Mouse (Mus musculus) erythroid progenitor cell, adult 5-6 weeks (primary cell): ENCODE data around the gene Pitpnm2. TPM values are rescaled to one million over a fixed set of nuclear protein-coding genes. Genes with fewer than 3 reads are reported as not detected.

ENCODE experiments used
- ATAC-seq: replicated peaks from 2 replicates; pipeline ENCODE4 v1.8.0; 2016; ENCODE audit warnings: moderate number of reproducible peaks, mild to moderate bottlenecking, moderate TSS enrichment, inconsistent platforms; ENCODE audit not compliant: poor library complexity, low FRiP score, severe bottlenecking
- total RNA-seq, 2 experiments: library from RNA; stranded (forward) in 1 of 2; stranded (reverse) in 1 of 2; fragments of 150-400 nt in 1 of 2; fragments of 186-747, 209-891 nt in 1 of 2; gene quantifications; 2 replicates each; pipeline versions ENCODE4 v1.2.3 to v1.2.4; 2015 to 2017; ENCODE audit warnings: low replicate concordance in 2 of 2

Pitpnm2 gene
- total RNA-seq, 2 experiments from 2014 or later: 0.42 to 0.76 TPM

- no peak for ATAC-seq
These were observed 166.4 kb downstream of the Pitpnm2 start for GRCm38 (mm10) chr5:124082941-124083688.

GRCm38 (mm10) chr5:124082447-124082846 lies 167.1 kb downstream of the Pitpnm2 start:
- no peak for ATAC-seq

- ATAC-seq: no peak
These were observed 169.7 kb downstream of the Pitpnm2 start for GRCm38 (mm10) chr5:124079880-124080279.

DNA sequence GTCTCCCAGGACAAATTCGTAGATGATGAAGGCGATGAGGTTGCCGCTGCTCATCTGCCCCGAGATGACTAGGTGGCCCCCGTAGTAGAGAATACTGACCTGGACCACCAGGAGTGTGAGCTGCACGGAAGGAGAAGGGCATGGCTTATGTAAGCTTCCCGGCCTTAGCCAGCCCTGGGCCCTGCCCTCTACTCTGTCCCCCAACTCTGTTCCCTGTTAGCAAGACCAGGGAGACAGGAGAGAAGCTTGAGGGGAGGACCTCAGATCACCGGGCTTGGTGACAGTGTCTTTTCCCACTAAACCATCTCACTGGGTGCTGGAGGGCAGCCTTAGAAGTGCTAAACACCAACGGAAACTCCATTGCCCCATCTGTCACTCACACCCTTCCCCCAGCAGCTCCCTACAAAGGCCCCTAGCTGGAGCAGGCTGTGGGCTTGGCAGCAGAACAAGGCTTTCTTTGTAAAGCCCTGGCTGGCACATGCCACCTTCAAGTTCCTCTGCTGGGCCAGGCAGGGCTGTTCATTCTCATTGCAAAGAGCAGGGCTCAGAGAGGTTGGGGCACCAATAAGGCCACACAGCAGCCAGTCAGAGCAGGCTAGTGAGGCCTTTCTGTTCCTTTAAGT lies 170.7 kb downstream of the Pitpnm2 start:
- no peak for ATAC-seq

GRCm38 (mm10) chr5:124077856-124078460 lies 171.6 kb downstream of the Pitpnm2 start:
- ATAC-seq: no peak

- no peak for ATAC-seq
These were observed 172.3 kb downstream of the Pitpnm2 start for GRCm38 (mm10) chr5:124077241-124077640.

DNA sequence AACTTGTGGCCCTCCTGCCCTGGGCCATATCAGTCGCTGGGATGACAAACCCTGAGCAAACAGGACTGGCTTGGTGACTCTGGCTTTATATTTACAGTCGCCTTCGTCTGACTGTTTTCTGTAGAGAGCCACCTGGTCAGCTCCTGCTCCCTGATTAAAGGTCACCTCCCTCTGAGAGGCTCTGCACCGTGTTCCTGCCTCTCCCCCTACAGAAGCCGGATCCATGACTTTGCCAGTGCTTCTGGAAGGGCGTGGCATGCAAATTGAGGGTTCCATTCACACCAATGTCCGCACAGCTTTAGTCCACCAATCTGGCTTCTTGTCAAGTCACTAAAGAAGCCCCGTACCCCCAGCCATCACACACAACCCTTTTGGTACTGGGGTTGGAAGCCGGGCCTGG lies 173.0 kb downstream of the Pitpnm2 start:
- ATAC-seq: no peak

- no peak for ATAC-seq
These were observed 173.8 kb downstream of the Pitpnm2 start for GRCm38 (mm10) chr5:124075716-124076115.

DNA sequence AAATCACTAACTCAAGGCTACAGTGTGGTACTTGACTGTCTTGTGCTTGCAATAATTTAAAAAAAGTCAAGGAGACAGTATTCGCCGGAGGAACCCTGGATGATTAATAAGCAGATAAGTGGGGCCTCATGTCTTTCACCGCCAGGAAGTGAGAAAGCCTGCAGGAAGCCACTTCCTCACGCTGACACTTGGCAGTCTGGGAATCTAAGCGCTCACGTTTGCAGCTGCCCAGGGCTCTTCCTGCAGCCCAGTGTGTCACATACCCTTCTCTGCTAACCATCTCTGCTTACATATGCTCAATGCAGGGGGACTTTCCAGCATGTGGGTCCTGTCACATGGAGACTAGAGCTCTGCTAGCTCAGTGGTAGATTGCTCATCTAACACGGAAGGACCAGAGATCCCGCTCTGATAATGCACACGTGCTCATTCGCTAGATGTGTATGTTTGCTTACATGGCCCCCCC lies 174.7 kb downstream of the Pitpnm2 start:
- no peak for ATAC-seq

DNA sequence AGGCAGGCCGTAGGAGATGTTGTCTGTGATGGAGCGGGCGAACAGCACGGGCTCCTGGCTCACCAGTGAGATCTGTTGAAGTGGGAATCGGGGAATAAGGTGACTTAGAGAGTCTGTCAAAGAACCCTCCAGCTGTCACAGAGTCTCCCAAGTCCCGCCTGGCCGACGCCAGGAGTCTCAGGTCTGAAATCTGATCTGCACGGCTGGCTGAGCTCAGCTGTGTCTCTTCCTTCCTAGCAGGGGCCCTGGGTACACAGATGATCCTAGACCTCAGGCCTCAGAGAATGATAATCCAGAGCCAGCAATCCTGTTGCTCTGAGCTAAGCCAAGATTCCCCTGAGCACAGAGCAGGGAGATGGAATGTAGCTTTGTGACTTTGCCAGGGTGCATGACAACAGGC lies 175.9 kb downstream of the Pitpnm2 start:
- no peak for ATAC-seq

DNA sequence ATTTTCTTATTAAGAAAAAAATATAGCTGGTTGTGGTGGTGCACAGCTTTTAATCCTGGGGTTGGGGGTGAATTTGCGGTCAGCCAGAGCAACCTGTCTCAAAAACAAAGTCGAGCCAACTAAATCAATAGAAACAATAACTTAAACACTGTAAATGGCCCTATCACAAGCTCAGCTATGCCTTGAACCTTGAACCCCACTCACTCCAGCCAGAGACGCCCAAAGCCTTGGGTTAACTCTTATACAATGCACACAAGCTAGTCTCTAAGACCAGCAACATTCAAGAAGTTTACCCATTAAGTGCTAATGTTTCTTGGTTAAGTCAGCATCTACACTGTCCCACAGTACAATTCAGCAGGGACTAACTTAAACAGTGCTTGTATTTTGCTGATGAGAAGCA lies 179.9 kb downstream of the Pitpnm2 start:
- no peak for ATAC-seq

Other genes starting within 250 kb of the Pitpnm2 start
- 15.5 TPM in 2 replicates for gene Vps37b, start 217.5 kb downstream of the Pitpnm2 start, total RNA-seq (2015; ENCODE audit: low replicate concordance)
- 7.3 and 9.6 TPM in 2 replicates for gene Vps37b, start 217.5 kb downstream of the Pitpnm2 start, total RNA-seq (2017; ENCODE audit: low replicate concordance)
- 22.3 and 24.7 TPM in 2 replicates for gene Abcb9, start 154.0 kb downstream of the Pitpnm2 start, total RNA-seq (2015; ENCODE audit: low replicate concordance)
- gene Abcb9, start 154.0 kb downstream of the Pitpnm2 start, total RNA-seq (2017; ENCODE audit: low replicate concordance): 23.8 and 25.2 TPM in 2 replicates
- 2.5 TPM in 1 of 2 replicates, not detected in the other for gene Ogfod2, start 137.5 kb downstream of the Pitpnm2 start, total RNA-seq (2015; ENCODE audit: low replicate concordance)
- 3.5 and 15.1 TPM in 2 replicates for gene Ogfod2, start 137.5 kb downstream of the Pitpnm2 start, total RNA-seq (2017; ENCODE audit: low replicate concordance)
- gene Arl6ip4, start 133.7 kb downstream of the Pitpnm2 start, total RNA-seq (2015; ENCODE audit: low replicate concordance): 22.6 and 57.3 TPM in 2 replicates
- 21.8 and 56.7 TPM in 2 replicates for gene Arl6ip4, start 133.7 kb downstream of the Pitpnm2 start, total RNA-seq (2017; ENCODE audit: low replicate concordance)
- 39.0 and 47.6 TPM in 2 replicates for gene Mphosph9, start 78.2 kb upstream of the Pitpnm2 start, total RNA-seq (2015; ENCODE audit: low replicate concordance)
- gene Mphosph9, start 78.2 kb upstream of the Pitpnm2 start, total RNA-seq (2017; ENCODE audit: low replicate concordance): 54.2 and 56.6 TPM in 2 replicates
- 2.9 and 8.4 TPM in 2 replicates for gene 2810006K23Rik, start 78.3 kb upstream of the Pitpnm2 start, total RNA-seq (2015; ENCODE audit: low replicate concordance)
- gene 2810006K23Rik, start 78.3 kb upstream of the Pitpnm2 start, total RNA-seq (2017; ENCODE audit: low replicate concordance): 5.1 and 6.2 TPM in 2 replicates
- gene Cdk2ap1, start 113.3 kb upstream of the Pitpnm2 start, total RNA-seq (2015; ENCODE audit: low replicate concordance): 80.5 and 89.0 TPM in 2 replicates
- gene Cdk2ap1, start 113.3 kb upstream of the Pitpnm2 start, total RNA-seq (2017; ENCODE audit: low replicate concordance): 70.8 and 92.4 TPM in 2 replicates
- gene Sbno1, start 176.2 kb upstream of the Pitpnm2 start, total RNA-seq (2015; ENCODE audit: low replicate concordance): 43.6 and 59.9 TPM in 2 replicates
- gene Sbno1, start 176.2 kb upstream of the Pitpnm2 start, total RNA-seq (2017; ENCODE audit: low replicate concordance): 84.5 and 106 TPM in 2 replicates
- gene Kmt5a, start 190.2 kb upstream of the Pitpnm2 start, total RNA-seq (2015; ENCODE audit: low replicate concordance): 307 and 377 TPM in 2 replicates
- 344 and 488 TPM in 2 replicates for gene Kmt5a, start 190.2 kb upstream of the Pitpnm2 start, total RNA-seq (2017; ENCODE audit: low replicate concordance)
- gene Rilpl2, start 228.6 kb upstream of the Pitpnm2 start, total RNA-seq (2015; ENCODE audit: low replicate concordance): 7.1 and 7.9 TPM in 2 replicates
- 5.3 and 7.0 TPM in 2 replicates for gene Rilpl2, start 228.6 kb upstream of the Pitpnm2 start, total RNA-seq (2017; ENCODE audit: low replicate concordance)
- 1.7 and 7.9 TPM in 2 replicates for gene Snrnp35, start 233.4 kb upstream of the Pitpnm2 start, total RNA-seq (2015; ENCODE audit: low replicate concordance)
- gene Snrnp35, start 233.4 kb upstream of the Pitpnm2 start, total RNA-seq (2017; ENCODE audit: low replicate concordance): 9.0 TPM in 1 of 2 replicates, not detected in the other